Mouse (Mus musculus) heart, embryonic 16.5 days (tissue): ENCODE data around the gene Rtbdn. TPM values are rescaled to one million over a fixed set of nuclear protein-coding genes. Genes with fewer than 3 reads are reported as not detected.

Experiments
- ATAC-seq: fragments of 200-750 bp; cut with Nextera tagmentation; replicated peaks from 2 replicates; pipeline ENCODE4 v1.8.0; 2017; ENCODE audit warnings: moderate number of reproducible peaks; ENCODE audit not compliant: insufficient read depth, low FRiP score; ENCODE audit errors: extremely low read depth
- H3K27ac ChIP-seq: fragments of 300-500 bp; sonication (generic); 2 replicates; pipeline ENCODE4 v1.5.1; 2014; ENCODE audit warnings: mild to moderate bottlenecking, low read length, control low read depth, moderate library complexity
- H3K27me3 ChIP-seq: fragments of 300-500 bp; sonication (generic); 2 replicates; pipeline ENCODE4 v1.6.1; 2014; ENCODE audit warnings: low read length, mixed read lengths; ENCODE audit not compliant: control insufficient read depth, insufficient read depth
- H3K36me3 ChIP-seq: fragments of 300-500 bp; sonication (generic); 2 replicates; pipeline ENCODE4 v1.6.1; 2014; ENCODE audit not compliant: control insufficient read depth, insufficient read depth
- H3K4me1 ChIP-seq: fragments of 300-500 bp; sonication (generic); 2 replicates; pipeline ENCODE4 v1.6.1; 2014; ENCODE audit warnings: low read length, mixed read lengths; ENCODE audit not compliant: control insufficient read depth, insufficient read depth
- H3K4me2 ChIP-seq: fragments of 300-500 bp; sonication (generic); 2 replicates; pipeline ENCODE4 v1.6.1; 2014; ENCODE audit warnings: low read depth, mild to moderate bottlenecking, control low read depth, low read length
- H3K4me3 ChIP-seq: fragments of 300-500 bp; sonication (generic); 2 replicates; pipeline ENCODE4 v1.5.1; 2014; ENCODE audit warnings: mild to moderate bottlenecking, control low read depth, low read length
- H3K9ac ChIP-seq: fragments of 300-500 bp; sonication (generic); 2 replicates; pipeline ENCODE4 v1.6.1; 2014; ENCODE audit warnings: low read length, control low read depth
- H3K9me3 ChIP-seq: fragments of 300-500 bp; sonication (generic); replicated peaks from 2 replicates; pipeline ENCODE4 v1.6.1; 2016; ENCODE audit warnings: low read length; ENCODE audit not compliant: control insufficient read depth
- WGBS: fragments of 180-500 bp; shearing (Covaris S2); extraction: QIAGEN DNeasy Blood & Tissue Kit; methylation state at CpG from one replicate; pipeline ENCODE4 v1.1.7; 2014; 5-methylcytosine and 5-hydroxymethylcytosine counted together
- polyA plus RNA-seq: library from polyadenylated mRNA; unstranded; fragments of >200 nt; fragmentation: Nextera tagmentation; extraction: Ambion mirVana; gene quantifications from 2 replicates; pipeline ENCODE4 v1.2.1, GENCODE M21; 2015

The Rtbdn gene
- polyA plus RNA-seq, 1 experiment from 2014 or later = 0.38 TPM

DNA sequence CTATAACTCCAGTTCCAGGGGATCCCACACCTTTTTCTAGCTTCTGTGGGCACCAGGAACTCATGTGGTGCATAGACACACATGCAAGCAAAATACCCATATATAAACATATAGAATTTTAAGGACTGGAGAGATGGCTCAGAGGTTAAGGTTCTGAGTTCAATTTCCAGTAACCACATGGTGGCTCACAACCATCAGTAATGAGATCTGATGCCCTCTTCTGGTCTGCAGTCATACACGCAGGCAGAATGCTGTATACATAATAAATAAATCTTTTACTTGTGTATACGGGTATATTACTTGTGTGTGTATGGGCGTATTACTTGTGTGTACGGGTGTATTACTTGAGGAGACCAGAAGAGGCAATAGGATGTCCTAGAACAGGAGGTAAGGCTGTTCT, 17.2 kb downstream of the Rtbdn start:
- Histone ChIP-seq H3K9ac (no peak overlapping the region), H3K27ac (no peak overlapping the region), H3K4me1 (peaks cover 22% of the 10 kb centered on the region), H3K27me3 (no peaks in the 10 kb centered on the region), H3K4me2 (no peak overlapping the region), H3K4me3 (no peak overlapping the region), H3K36me3 (0 out of 2 replicates have a peak, but pooled peaks cover 3% of the 10 kb centered on the region), H3K9me3 (no peaks in the 10 kb centered on the region)
- 85% methylated on average over 4 of the region's 4 CpGs for WGBS
- ATAC-seq = no peak

DNA sequence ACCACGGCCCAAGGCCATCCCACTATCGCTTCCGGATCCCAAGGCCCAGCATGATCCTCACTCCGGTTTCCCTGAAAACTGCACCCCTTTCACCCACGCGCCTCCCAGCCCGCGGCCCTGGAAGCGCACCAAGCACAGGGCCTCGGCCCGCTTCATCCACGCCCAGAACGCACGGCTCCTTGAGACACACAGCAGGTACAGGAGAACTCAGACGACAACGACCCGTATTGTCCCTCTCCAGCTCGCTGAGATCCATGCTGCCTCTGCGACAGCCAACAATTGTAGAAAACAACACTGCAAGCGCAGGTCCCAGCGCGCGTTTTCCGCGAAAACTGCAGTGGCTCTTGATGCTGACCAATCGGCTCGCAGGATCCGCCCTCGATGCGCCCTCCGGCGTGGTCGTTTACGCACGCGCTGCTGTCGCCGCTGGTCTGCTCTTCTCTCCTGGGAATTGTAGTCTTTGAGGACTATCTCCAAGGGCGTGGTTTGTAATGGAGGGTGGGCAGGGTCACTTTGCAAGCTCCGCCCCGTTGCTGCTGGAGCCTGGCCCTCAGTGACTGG, 19.0 kb downstream of the Rtbdn start:
- peak; percentile 88 for ATAC-seq
- no peaks in the 10 kb centered on the region for H3K9me3 ChIP-seq
- peaks cover 29% of the 10 kb centered on the region for H3K4me1 ChIP-seq
- H3K27me3 ChIP-seq = no peaks in the 10 kb centered on the region
- H3K4me2 ChIP-seq = peak overlapping the region; percentile 96
- H3K9ac ChIP-seq = peak overlapping the region; percentile 80
- 0% methylated on average over 41 of the region's 41 CpGs for WGBS
- peak overlapping the region; percentile 72 for H3K27ac ChIP-seq
- H3K36me3 ChIP-seq = 0 out of 2 replicates have a peak, but pooled peaks cover 3% of the 10 kb centered on the region
- H3K4me3 ChIP-seq = peak overlapping the region; percentile 77

DNA sequence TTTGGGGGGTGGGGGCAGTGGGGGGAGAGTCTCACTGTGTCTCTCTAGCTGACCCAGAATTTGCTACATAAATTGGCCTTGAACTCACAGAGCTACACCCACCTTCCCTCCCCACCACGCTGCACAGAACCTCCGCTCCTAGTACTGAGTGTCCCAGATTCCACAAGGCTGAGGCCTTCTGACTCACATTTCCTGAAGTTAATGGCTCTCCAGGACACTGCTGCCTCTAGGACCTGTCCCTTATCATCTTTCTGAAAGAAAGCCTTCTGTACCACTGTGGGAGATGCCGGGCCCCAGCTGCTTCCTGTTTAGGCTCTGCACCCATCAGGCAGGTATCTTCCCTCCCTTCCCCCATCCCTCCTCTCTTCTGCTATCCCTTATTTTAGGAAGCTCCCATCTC, 19.8 kb downstream of the Rtbdn start:
- no peak for ATAC-seq
- peaks cover 33% of the 10 kb centered on the region for H3K4me1 ChIP-seq
- WGBS = 30% methylated on average over 3 of the region's 3 CpGs
- H3K4me3 ChIP-seq = no peak overlapping the region
- peaks cover 8% of the 10 kb centered on the region for H3K36me3 ChIP-seq
- no peak overlapping the region for H3K4me2 ChIP-seq
- H3K9ac ChIP-seq = no peak overlapping the region
- peak overlapping the region; percentile 30; the same call in 1 of the 2 replicates for H3K27ac ChIP-seq
- no peaks in the 10 kb centered on the region for H3K27me3 ChIP-seq
- H3K9me3 ChIP-seq = no peaks in the 10 kb centered on the region

DNA sequence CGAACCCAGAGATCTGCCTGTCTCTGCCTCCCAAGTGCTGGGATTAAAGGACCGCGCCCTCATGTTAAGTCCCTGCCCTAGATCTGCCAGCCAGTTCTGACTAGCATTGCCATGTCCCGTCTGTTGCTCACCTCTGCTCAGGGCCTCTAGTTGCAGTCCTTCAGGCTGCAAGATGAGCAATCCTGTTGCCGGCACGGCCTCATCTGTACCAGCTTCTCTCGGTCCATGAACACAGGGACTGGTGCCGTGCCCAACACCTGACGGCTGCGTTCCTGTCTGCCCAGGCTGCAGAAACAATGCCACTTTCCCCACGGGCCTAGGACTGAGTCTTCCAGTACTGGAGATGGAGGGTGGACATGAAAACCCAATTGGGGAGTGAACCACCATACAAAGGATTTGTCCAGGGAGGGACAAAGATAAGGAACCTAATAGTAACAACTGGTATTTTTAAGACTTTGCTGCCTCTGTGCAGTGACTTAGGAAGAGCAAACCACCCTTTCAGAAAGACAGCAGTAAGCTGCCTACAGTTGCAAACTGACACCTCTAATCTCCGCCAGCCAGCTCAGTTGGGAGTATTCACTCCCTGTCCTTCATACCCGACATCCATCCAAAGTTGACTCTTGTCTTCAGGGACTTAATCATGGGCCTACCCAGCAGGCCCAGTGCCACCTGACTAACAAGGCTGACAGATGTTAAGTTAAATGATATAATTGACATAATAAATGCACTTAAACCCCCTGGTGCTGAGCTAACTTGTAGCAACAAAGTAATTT, 20.9 kb downstream of the Rtbdn start:
- no peak for ATAC-seq
- Histone ChIP-seq H3K27me3 (no peaks in the 10 kb centered on the region), H3K36me3 (peaks cover 12% of the 10 kb centered on the region), H3K4me3 (no peak overlapping the region), H3K9me3 (no peaks in the 10 kb centered on the region), H3K4me1 (peaks cover 33% of the 10 kb centered on the region), H3K27ac (no peak overlapping the region), H3K4me2 (no peak overlapping the region), H3K9ac (no peak overlapping the region)
- WGBS = 84% methylated on average over 13 of the region's 13 CpGs

DNA sequence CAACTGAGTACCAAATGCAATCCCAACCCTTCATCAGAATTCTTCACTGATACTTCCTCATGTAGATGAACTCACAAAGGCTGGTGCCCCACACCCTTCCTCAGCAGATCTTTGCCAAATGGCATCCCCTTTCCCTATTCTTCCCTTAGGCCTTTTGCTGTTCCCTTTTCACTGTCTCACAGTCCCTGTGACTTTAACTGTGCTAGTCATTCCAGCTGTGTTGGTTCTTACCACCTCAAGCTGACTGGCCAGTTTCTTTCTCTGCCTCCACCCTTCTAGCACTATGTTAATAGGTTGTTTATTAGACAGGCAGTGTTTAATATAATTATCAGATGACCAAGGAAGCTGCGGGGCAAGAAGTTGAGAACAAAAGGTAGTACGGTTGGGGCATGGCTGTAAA, 21.9 kb downstream of the Rtbdn start:
- H3K36me3 ChIP-seq = peaks cover 9% of the 10 kb centered on the region
- peak overlapping the region; percentile 84 for H3K27ac ChIP-seq
- H3K4me3 ChIP-seq = peak overlapping the region; percentile 74
- H3K4me1 ChIP-seq = peaks cover 33% of the 10 kb centered on the region
- no peaks in the 10 kb centered on the region for H3K27me3 ChIP-seq
- 19% methylated on average over 2 of the region's 2 CpGs for WGBS
- ATAC-seq = no peak
- no peaks in the 10 kb centered on the region for H3K9me3 ChIP-seq
- H3K4me2 ChIP-seq = peak overlapping the region; percentile 86
- peak overlapping the region; percentile 88 for H3K9ac ChIP-seq

DNA sequence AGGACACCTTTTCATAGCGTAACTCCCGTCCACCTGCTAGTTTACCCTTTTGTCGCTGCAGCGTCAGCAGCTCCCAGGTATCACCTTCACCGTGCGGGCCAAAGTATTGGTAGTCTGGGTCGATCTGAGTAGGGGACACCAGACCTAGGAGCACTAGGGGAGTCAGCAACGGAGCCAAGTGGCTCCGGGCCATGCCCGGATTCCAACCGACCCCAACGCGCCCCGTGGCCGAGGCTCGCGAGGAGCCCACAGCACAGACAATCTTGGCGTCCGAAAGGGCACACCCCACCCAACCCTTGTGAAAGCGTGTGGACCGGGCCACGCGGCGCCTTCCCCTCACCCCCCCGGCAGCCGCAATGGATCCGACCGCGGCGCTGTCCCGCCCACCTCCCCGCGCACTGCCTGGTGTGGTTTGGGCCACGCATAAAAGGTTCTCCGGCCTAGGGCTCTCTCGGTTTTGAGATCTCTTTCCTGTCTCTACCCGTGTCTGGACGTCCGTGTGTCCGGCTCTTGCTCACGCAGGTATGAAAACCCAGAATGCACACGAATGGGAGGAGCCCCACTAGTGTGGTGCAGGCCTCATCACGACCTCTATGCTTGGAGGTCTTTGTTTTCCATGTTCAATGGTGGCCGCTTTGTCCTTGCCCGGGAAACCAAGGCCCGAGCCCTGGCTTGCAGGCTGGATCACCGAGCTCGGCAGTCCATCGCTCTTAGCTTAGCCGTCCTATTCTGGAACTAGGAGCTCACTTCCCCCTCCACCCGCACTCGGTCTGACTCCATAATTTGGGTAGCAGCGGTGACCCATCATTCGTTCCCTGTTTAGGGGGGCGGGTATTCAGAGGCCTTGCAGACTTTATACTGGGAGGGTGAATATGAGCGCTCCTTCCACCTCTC, 22.7 kb downstream of the Rtbdn start, which contains the start of the genes Gm49661, Prdx2 and Rnaseh2a:
Gene Gm49661, minus strand, starts transcription at position 193 of the 894 bp plus-strand sequence.
Gene Prdx2, plus strand, starts transcription at position 347 of the 894 bp plus-strand sequence.
Gene Rnaseh2a, minus strand, starts transcription at position 527 of the 894 bp plus-strand sequence.
- under 1% methylated on average over 56 of the region's 56 CpGs for WGBS
- peaks cover 13% of the 10 kb centered on the region for H3K36me3 ChIP-seq
- peaks cover 33% of the 10 kb centered on the region for H3K4me1 ChIP-seq

DNA sequence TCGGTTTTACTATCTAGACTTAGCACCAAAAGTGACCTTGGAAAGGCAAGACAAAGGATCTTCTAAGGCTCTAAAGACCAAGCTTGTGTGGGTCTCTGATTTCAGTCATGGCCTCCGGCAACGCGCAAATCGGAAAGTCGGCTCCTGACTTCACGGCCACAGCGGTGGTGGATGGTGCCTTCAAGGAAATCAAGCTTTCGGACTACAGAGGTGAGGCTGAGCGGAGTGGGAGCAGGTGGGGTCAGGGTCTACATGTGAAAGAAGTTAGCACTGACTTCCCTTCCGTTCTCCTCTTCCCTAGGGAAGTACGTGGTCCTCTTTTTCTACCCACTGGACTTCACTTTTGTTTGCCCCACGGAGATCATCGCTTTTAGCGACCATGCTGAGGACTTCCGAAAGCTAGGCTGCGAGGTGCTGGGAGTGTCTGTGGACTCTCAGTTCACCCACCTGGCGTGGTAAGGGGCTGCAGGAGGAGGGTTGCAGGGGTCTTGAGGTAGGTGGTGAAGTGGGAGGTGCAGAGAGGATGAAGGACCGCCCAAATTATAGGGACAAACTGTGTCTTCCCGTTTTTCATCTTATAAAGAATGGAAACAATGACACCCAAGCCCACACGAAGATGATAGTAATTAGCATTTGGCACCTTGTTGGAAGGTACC, 23.5 kb downstream of the Rtbdn start:
- Histone ChIP-seq H3K27me3 (no peaks in the 10 kb centered on the region), H3K4me3 (peak overlapping the region; percentile 74), H3K9ac (peak overlapping the region; percentile 88), H3K36me3 (peaks cover 16% of the 10 kb centered on the region), H3K4me2 (peak overlapping the region; percentile 86), H3K9me3 (no peaks in the 10 kb centered on the region), H3K27ac (peak overlapping the region; percentile 84), H3K4me1 (peaks cover 28% of the 10 kb centered on the region)
- WGBS = 8% methylated on average over 21 of the region's 21 CpGs
- no peak for ATAC-seq

More for the DNA sequence above, 22.7 kb downstream of the Rtbdn start, which contains the start of the genes Gm49661, Prdx2 and Rnaseh2a:
- peak within 1 kb of the TSS; percentile 86 for H3K4me2 ChIP-seq
- H3K27me3 ChIP-seq = no peaks in the 10 kb centered on the region
- H3K9ac ChIP-seq = peak within 1 kb of the TSS; percentile 88
- peak within 1 kb of the TSS; percentile 74 for H3K4me3 ChIP-seq
- no peaks in the 10 kb centered on the region for H3K9me3 ChIP-seq
- H3K27ac ChIP-seq = peak within 1 kb of the TSS; percentile 84
- peak; percentile 65 for ATAC-seq

DNA sequence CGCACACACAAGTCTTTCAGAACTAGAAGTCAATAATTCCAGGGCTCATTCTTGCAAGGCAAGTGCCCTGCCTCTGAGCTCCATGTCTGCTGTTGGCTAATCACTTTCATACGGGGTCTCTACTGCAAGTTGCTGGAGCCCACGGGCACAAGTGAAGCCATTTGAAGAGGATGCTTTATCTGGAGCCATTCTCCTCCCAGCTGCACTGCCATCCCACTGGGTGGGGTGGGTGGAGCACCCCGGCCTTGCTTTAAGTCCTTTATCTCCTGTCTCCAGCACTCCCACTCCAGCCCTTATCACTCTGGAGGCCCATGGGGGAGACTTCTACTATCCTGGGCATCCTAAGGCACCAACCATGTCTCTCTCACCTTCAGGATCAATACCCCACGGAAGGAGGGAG, 24.1 kb downstream of the Rtbdn start:
- Histone ChIP-seq H3K36me3 (peaks cover 16% of the 10 kb centered on the region), H3K27me3 (no peaks in the 10 kb centered on the region), H3K4me2 (peak overlapping the region; percentile 86), H3K4me1 (peaks cover 29% of the 10 kb centered on the region), H3K4me3 (peak overlapping the region; percentile 74), H3K9ac (peak overlapping the region; percentile 88), H3K27ac (no peak overlapping the region), H3K9me3 (no peaks in the 10 kb centered on the region)
- no peak for ATAC-seq
- WGBS = 42% methylated on average over 5 of the region's 5 CpGs
